Mouse (Mus musculus): Measurements from ENCODE around the gene 1700037C18Rik. TPM values are rescaled to one million over a fixed set of nuclear protein-coding genes. Genes with fewer than 3 reads are reported as not detected.

Gene 1700037C18Rik
- polyA plus RNA-seq, 1 experiment from 2014 or later, result 7.1 TPM

- no peak overlapping the region for H3K4me3 ChIP-seq (ENCODE audit: low read length)
- H3K27me3 ChIP-seq (replicated peaks; ENCODE audit: control insufficient read depth, insufficient read depth, low read length), result no peaks in the 10 kb centered on the region
- H3K27ac ChIP-seq (ENCODE audit: low read length), result no peak overlapping the region
- H3K9ac ChIP-seq (ENCODE audit: low read depth, low read length), result no peak overlapping the region
- H3K4me2 ChIP-seq (ENCODE audit: low read depth, low read length), result no peak overlapping the region
- peaks cover 7% of the 10 kb centered on the region for H3K36me3 ChIP-seq (ENCODE audit: control insufficient read depth, insufficient read depth, low read length)
- 84% methylated on average over 2 of the region's 2 CpGs for WGBS
- H3K4me1 ChIP-seq (ENCODE audit: control insufficient read depth, insufficient read depth, low read length), result no peaks in the 10 kb centered on the region
- no peak for ATAC-seq
- H3K9me3 ChIP-seq (ENCODE audit: control insufficient read depth, low read length), result no peaks in the 10 kb centered on the region
Observed at GRCm38 (mm10) chr16:3920756-3921155, 12.3 kb upstream of the 1700037C18Rik start.

GRCm38 (mm10) chr16:3909118-3909517 is 629 bp upstream of the 1700037C18Rik start:
- H3K4me3 ChIP-seq (ENCODE audit: low read length), result peak overlapping the region; percentile 61
- ATAC-seq, result no peak
- H3K4me1 ChIP-seq (ENCODE audit: control insufficient read depth, insufficient read depth, low read length), result peaks cover 4% of the 10 kb centered on the region; the same call in 1 of the 2 replicates
- no peaks in the 10 kb centered on the region for H3K27me3 ChIP-seq (replicated peaks; ENCODE audit: control insufficient read depth, insufficient read depth, low read length)
- WGBS, result 5% methylated on average over 20 of the region's 20 CpGs
- no peaks in the 10 kb centered on the region for H3K9me3 ChIP-seq (ENCODE audit: control insufficient read depth, low read length)
- H3K4me2 ChIP-seq (ENCODE audit: low read depth, low read length), result peak overlapping the region; percentile 83
- peak overlapping the region; percentile 80 for H3K9ac ChIP-seq (ENCODE audit: low read depth, low read length)
- peaks cover 3% of the 10 kb centered on the region; the same call in 1 of the 2 replicates for H3K36me3 ChIP-seq (ENCODE audit: control insufficient read depth, insufficient read depth, low read length)
- H3K27ac ChIP-seq (ENCODE audit: low read length), result peak overlapping the region; percentile 21; the same call in 1 of the 2 replicates

GRCm38 (mm10) chr16:3907471-3907870 is 1.0 kb downstream of the 1700037C18Rik start:
- no peak overlapping the region for H3K4me2 ChIP-seq (ENCODE audit: low read depth, low read length)
- peaks cover 6% of the 10 kb centered on the region for H3K36me3 ChIP-seq (ENCODE audit: control insufficient read depth, insufficient read depth, low read length)
- 73% methylated on average over 2 of the region's 2 CpGs for WGBS
- no peak for ATAC-seq
- no peaks in the 10 kb centered on the region for H3K9me3 ChIP-seq (ENCODE audit: control insufficient read depth, low read length)
- no peak overlapping the region for H3K9ac ChIP-seq (ENCODE audit: low read depth, low read length)
- H3K4me1 ChIP-seq (ENCODE audit: control insufficient read depth, insufficient read depth, low read length), result peaks cover 4% of the 10 kb centered on the region; the same call in 1 of the 2 replicates
- H3K27me3 ChIP-seq (replicated peaks; ENCODE audit: control insufficient read depth, insufficient read depth, low read length), result no peaks in the 10 kb centered on the region
- H3K27ac ChIP-seq (ENCODE audit: low read length), result no peak overlapping the region
- no peak overlapping the region for H3K4me3 ChIP-seq (ENCODE audit: low read length)

GRCm38 (mm10) chr16:3896553-3896952 is 11.9 kb downstream of the 1700037C18Rik start:
- Histone ChIP-seq H3K9ac (ENCODE audit: low read depth, low read length) (no peak overlapping the region), H3K27ac (ENCODE audit: low read length) (peak overlapping the region; percentile 64), H3K27me3 (replicated peaks; ENCODE audit: control insufficient read depth, insufficient read depth, low read length) (no peaks in the 10 kb centered on the region), H3K4me3 (ENCODE audit: low read length) (no peak overlapping the region), H3K4me1 (ENCODE audit: control insufficient read depth, insufficient read depth, low read length) (peaks cover 4% of the 10 kb centered on the region; the same call in 1 of the 2 replicates), H3K36me3 (ENCODE audit: control insufficient read depth, insufficient read depth, low read length) (no peaks in the 10 kb centered on the region), H3K9me3 (ENCODE audit: control insufficient read depth, low read length) (no peaks in the 10 kb centered on the region), H3K4me2 (ENCODE audit: low read depth, low read length) (no peak overlapping the region)
- 70% methylated on average over 1 of the region's 1 CpGs for WGBS
- peak; percentile 79 for ATAC-seq

- ATAC-seq, result no peak
- WGBS, result 80% methylated on average over 6 of the region's 6 CpGs
- Histone ChIP-seq H3K27me3 (replicated peaks; ENCODE audit: control insufficient read depth, insufficient read depth, low read length) (no peaks in the 10 kb centered on the region), H3K9me3 (ENCODE audit: control insufficient read depth, low read length) (no peaks in the 10 kb centered on the region), H3K9ac (ENCODE audit: low read depth, low read length) (no peak overlapping the region), H3K4me1 (ENCODE audit: control insufficient read depth, insufficient read depth, low read length) (peaks cover 4% of the 10 kb centered on the region; the same call in 1 of the 2 replicates), H3K36me3 (ENCODE audit: control insufficient read depth, insufficient read depth, low read length) (no peaks in the 10 kb centered on the region), H3K4me2 (ENCODE audit: low read depth, low read length) (no peak overlapping the region), H3K27ac (ENCODE audit: low read length) (peak overlapping the region; percentile 64), H3K4me3 (ENCODE audit: low read length) (no peak overlapping the region)
Observed at GRCm38 (mm10) chr16:3896046-3896445, 12.4 kb downstream of the 1700037C18Rik start.

- H3K4me1 ChIP-seq (ENCODE audit: control insufficient read depth, insufficient read depth, low read length), result peaks cover 4% of the 10 kb centered on the region; the same call in 1 of the 2 replicates
- no peak overlapping the region; the same call in 1 of the 2 replicates for H3K9ac ChIP-seq (ENCODE audit: low read depth, low read length)
- H3K9me3 ChIP-seq (ENCODE audit: control insufficient read depth, low read length), result no peaks in the 10 kb centered on the region
- peak overlapping the region; percentile 37 for H3K4me2 ChIP-seq (ENCODE audit: low read depth, low read length)
- no peaks in the 10 kb centered on the region for H3K27me3 ChIP-seq (replicated peaks; ENCODE audit: control insufficient read depth, insufficient read depth, low read length)
- ATAC-seq, result peak; percentile 89
- H3K27ac ChIP-seq (ENCODE audit: low read length), result peak overlapping the region; percentile 82
- 71% methylated on average over 9 of the region's 9 CpGs for WGBS
- H3K36me3 ChIP-seq (ENCODE audit: control insufficient read depth, insufficient read depth, low read length), result no peaks in the 10 kb centered on the region
- H3K4me3 ChIP-seq (ENCODE audit: low read length), result peak overlapping the region; percentile 7; the same call in 1 of the 2 replicates
Observed at GRCm38 (mm10) chr16:3895173-3895792, 13.2 kb downstream of the 1700037C18Rik start.

- WGBS, result 55% methylated on average over 3 of the region's 3 CpGs
Observed at GRCm38 (mm10) chr16:3893739-3894138, 14.8 kb downstream of the 1700037C18Rik start.

GRCm38 (mm10) chr16:3891621-3892295 is 16.7 kb downstream of the 1700037C18Rik start:
- H3K4me1 ChIP-seq (ENCODE audit: control insufficient read depth, insufficient read depth, low read length), result peaks cover 4% of the 10 kb centered on the region; the same call in 1 of the 2 replicates
- WGBS, result 93% methylated on average over 14 of the region's 14 CpGs
- no peak overlapping the region for H3K9ac ChIP-seq (ENCODE audit: low read depth, low read length)
- H3K4me2 ChIP-seq (ENCODE audit: low read depth, low read length), result no peak overlapping the region
- H3K4me3 ChIP-seq (ENCODE audit: low read length), result no peak overlapping the region
- H3K27me3 ChIP-seq (replicated peaks; ENCODE audit: control insufficient read depth, insufficient read depth, low read length), result no peaks in the 10 kb centered on the region
- no peak overlapping the region for H3K27ac ChIP-seq (ENCODE audit: low read length)
- no peak for ATAC-seq
- H3K9me3 ChIP-seq (ENCODE audit: control insufficient read depth, low read length), result no peaks in the 10 kb centered on the region
- H3K36me3 ChIP-seq (ENCODE audit: control insufficient read depth, insufficient read depth, low read length), result no peaks in the 10 kb centered on the region

More at GRCm38 (mm10) chr16:3893739-3894138, 14.8 kb downstream of the 1700037C18Rik start:
- Histone ChIP-seq H3K4me1 (ENCODE audit: control insufficient read depth, insufficient read depth, low read length) (peaks cover 4% of the 10 kb centered on the region; the same call in 1 of the 2 replicates), H3K36me3 (ENCODE audit: control insufficient read depth, insufficient read depth, low read length) (no peaks in the 10 kb centered on the region), H3K9ac (ENCODE audit: low read depth, low read length) (no peak overlapping the region), H3K4me2 (ENCODE audit: low read depth, low read length) (no peak overlapping the region), H3K9me3 (ENCODE audit: control insufficient read depth, low read length) (no peaks in the 10 kb centered on the region), H3K27ac (ENCODE audit: low read length) (no peak overlapping the region), H3K4me3 (ENCODE audit: low read length) (no peak overlapping the region), H3K27me3 (replicated peaks; ENCODE audit: control insufficient read depth, insufficient read depth, low read length) (no peaks in the 10 kb centered on the region)
- ATAC-seq, result no peak

- ATAC-seq, result no peak
- H3K9me3 ChIP-seq (ENCODE audit: control insufficient read depth, low read length), result no peaks in the 10 kb centered on the region
- no peaks in the 10 kb centered on the region for H3K27me3 ChIP-seq (replicated peaks; ENCODE audit: control insufficient read depth, insufficient read depth, low read length)
- 3% methylated on average over 10 of the region's 10 CpGs for WGBS
- H3K4me2 ChIP-seq (ENCODE audit: low read depth, low read length), result peak overlapping the region; percentile 60
- no peaks in the 10 kb centered on the region for H3K36me3 ChIP-seq (ENCODE audit: control insufficient read depth, insufficient read depth, low read length)
- H3K27ac ChIP-seq (ENCODE audit: low read length), result peak overlapping the region; percentile 73
- H3K4me3 ChIP-seq (ENCODE audit: low read length), result peak overlapping the region; percentile 98
- peaks cover 12% of the 10 kb centered on the region for H3K4me1 ChIP-seq (ENCODE audit: control insufficient read depth, insufficient read depth, low read length)
- H3K9ac ChIP-seq (ENCODE audit: low read depth, low read length), result peak overlapping the region; percentile 93
Observed at GRCm38 (mm10) chr16:3885065-3885670, 23.3 kb downstream of the 1700037C18Rik start.

Measured in intestine, embryonic 16.5 days (tissue).